Mouse (Mus musculus) kidney, postnatal 10 days (tissue): ENCODE results near the gene Dap.

Source experiments
- DNase-seq: peaks from one replicate; pipeline ENCODE4 v3.0.0; 2021; ENCODE audit warnings: mixed read lengths

Dap gene

GRCm38 (mm10) chr15:31265404-31265803 lies 41.3 kb downstream of the Dap start:
- DNase-seq = no peak

DNA sequence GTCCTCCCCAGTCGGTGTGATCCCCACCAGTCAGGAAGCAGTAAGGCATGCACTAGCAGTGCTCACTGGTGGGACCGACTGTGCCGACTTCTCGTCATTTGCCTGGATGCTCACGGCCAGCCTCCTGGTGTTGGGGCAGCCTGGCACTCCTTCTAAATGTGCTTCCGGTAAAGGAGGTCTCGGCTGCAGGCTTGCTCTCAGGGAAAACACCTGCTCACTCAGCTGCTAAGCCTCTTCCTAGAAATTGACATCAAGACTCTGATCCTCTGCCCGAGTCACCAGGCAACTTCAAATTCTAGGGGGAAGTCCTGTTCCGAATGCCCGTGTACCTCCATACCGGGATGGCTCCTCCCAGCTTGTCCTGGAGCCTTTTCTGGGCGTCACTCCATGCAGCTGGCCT lies 41.7 kb downstream of the Dap start:
- DNase-seq = no peak

GRCm38 (mm10) chr15:31268148-31268547 lies 44.0 kb downstream of the Dap start:
- DNase-seq = no peak

DNA sequence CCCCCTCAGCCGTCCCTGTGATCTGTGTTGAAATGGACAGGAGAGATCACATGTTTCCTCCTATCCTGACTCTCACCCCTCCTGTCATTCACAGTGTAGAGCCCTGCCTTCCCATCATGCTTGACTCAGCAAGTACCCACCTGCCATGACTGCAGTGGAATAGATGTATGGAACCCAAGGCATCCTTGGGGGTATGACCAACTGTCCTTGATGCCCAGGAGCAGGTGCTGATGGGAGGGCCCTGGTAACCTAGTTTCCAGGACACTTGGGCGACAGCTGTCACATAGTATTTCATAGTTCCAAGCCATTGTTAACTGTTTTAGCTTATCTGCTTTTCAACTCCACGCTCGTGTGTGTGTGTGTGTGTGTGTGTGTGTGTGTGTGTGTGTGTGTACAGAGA lies 45.4 kb downstream of the Dap start:
- DNase-seq = no peak

DNA sequence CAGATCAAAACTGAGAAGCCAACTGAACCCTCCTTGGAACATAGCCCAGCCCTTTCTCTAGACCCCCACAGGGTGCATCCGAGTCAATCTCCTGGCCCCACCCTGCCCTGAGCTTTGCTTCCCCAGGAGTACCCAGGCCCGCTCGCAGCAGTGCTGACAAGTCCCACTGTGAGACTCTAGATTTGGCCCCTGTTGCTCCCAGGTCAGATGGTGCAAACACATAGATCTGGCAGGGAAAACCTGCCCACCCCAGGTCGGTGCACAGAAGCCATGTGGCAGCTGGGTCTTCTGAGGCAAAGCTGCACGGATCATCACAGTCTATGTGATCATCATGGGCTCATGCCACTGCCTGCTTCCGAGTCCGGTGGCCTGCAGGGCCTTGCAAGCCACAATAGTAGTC lies 48.6 kb downstream of the Dap start:
- DNase-seq = no peak

- no peak for DNase-seq
These were observed 49.4 kb downstream of the Dap start for GRCm38 (mm10) chr15:31273509-31273908.

GRCm38 (mm10) chr15:31278090-31278489 lies 54.0 kb downstream of the Dap start:
- DNase-seq = no peak

- peak; percentile 35 for DNase-seq
These were observed 55.0 kb downstream of the Dap start for GRCm38 (mm10) chr15:31279120-31279519.

GRCm38 (mm10) chr15:31279577-31280004 lies 55.5 kb downstream of the Dap start:
- no peak for DNase-seq

- no peak for DNase-seq
These were observed 55.9 kb downstream of the Dap start for GRCm38 (mm10) chr15:31280059-31280458.

- no peak for DNase-seq
These were observed 56.6 kb downstream of the Dap start for GRCm38 (mm10) chr15:31280683-31281082.

DNA sequence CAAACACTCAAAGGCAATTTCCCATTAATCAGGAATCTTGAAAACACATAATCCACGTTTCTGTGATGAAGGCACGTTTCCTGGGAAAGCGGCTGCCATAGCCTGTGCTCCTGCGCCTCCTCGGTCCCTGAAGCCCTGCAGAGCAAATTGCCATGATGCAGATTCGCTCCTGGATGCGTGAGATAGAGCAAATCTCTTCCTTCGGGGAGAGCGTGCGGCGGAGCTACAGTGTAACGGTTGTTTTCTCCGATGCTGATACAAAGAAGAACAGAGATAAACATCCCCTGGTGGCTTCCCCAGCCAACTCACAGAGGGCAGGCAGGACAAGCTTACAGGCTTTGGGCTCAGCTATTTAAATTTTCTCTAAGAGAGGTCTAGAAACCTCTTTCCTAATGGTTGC lies 57.7 kb downstream of the Dap start:
- DNase-seq = no peak

DNA sequence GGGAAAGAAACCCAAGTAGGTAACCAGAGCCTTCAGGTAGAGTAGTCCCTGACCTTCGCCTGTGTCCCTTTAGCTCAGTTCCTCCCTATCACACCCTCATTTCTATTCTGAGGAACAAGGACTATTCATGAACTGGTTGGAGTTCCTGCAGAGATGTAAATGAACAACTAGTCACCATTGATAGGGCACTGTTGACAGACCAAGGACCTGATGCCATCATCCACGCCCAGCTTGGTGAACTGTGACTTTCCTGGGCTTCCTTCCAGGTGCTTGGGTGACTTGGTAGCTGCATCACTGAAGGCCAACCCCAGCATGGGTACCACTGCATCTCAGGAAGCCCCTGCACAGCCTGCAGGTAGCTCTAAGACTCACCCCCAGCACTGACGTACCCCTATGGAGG lies 58.2 kb downstream of the Dap start:
- no peak for DNase-seq

DNA sequence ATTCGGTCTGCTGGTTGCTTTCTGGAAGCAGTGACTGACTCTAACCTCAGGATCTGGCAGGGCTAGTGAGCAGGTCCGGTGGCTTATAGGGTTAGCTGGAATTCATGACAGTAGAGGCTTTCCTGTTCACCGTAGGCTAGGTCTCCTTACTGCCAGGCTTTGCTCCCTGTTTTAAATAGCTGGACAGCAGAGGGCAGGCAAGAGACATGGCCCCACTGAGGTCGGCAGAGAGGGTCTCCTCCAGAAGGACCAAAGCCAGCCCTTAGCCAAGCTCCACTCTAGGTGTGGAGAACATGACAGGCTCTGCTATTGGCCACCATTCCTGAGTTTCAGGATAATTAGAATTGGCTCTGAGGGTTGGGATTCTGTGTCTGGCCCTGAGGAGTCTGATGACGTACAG lies 60.0 kb downstream of the Dap start:
- no peak for DNase-seq

DNA sequence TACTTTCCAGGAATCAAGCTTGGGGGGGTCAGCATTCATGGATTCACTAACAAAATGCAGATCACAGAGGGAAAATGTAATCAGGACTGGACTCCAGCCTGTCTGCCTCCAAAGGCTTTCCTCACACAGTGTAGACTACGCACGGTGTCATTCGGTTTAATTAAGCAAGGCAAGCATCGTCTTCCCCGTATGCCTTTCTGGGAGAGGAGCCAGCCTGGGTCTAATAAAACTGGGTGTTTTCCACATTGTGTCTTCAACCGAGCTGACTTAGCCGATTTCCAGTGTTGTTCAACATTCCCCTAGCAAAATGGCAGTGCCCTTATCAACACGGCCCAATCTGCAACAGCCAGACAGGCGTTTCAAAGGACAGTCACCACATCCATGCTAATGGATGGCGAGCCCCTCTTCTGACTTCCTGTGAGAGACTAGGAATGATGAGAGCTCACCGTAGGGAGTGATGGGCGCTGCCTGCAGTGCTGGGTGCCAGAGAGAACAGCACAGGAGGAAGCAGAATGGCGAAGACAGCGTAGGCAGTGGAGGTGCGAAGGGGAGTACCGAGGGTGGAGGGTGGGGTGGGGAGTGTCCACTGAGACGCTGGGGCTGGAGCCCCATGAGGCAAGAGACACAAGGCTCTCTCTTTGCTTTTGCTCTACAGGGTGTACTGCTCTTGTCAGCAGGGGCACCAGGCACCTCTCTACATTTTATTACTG lies 61.0 kb downstream of the Dap start:
- DNase-seq = no peak

DNA sequence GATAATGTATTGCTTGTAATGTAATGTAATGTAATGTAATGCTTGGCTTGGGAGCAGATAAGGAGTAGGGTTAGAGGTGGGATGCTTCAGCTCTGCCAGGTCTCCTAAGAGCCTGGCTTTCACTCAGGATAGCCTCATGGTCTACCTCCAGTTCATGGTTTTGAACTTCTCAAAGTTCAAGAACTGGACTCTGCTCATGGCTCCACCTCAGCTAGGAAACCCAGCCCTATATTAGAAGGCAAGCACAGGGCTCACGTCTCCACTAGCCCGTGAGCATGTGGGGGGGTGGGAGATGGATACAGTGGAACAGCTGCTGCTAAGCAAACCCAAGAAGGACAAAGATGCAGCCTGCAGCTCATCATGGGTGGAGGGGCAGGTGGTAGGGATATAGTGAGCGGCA lies 61.6 kb downstream of the Dap start:
- DNase-seq = no peak

- no peak for DNase-seq
These were observed 68.5 kb downstream of the Dap start for GRCm38 (mm10) chr15:31292627-31293026.

DNA sequence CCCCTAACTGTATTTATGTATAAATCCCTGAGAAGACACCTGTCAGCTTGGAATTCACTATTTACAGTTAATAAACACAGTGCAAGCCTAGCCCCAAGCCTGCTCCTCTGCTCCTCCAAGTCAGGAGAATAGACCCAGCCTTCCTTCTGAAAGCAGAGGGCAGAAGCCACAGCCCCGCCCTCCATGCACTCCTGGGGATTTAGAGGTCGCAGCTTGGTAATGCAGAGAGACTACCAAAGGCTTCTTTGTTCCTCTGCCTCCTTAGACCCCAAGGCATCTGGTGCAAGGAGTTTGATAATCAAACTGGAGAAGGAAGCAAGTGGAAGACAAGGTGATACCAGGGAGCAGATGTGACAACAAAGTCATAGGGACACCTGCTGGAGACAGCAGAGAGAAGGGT lies 70.2 kb downstream of the Dap start:
- no peak for DNase-seq

GRCm38 (mm10) chr15:31296882-31297776 lies 73.0 kb downstream of the Dap start:
- DNase-seq = no peak

DNA sequence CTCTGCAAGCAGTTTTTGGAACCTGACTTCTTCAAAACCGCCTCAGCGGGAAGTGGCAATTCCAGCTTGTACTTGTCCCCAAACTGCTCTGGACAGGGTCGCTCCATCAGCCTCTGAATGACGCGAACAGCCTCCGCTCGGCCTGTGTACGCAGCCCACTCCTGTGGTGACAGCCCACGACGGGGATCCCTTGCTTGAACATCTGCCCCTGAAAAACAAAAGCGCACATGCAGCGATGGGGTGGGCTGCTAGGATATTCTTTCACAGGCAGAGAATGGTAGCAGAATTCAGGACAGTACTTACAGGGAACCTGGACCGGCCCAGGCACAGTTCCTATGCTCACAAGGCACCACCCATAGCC lies 73.6 kb downstream of the Dap start:
- peak; percentile 25 for DNase-seq

GRCm38 (mm10) chr15:31299258-31299917 lies 75.3 kb downstream of the Dap start:
- peak; percentile 29 for DNase-seq

- DNase-seq = no peak
These were observed 78.3 kb downstream of the Dap start for GRCm38 (mm10) chr15:31302293-31302990.

GRCm38 (mm10) chr15:31304302-31304701 lies 80.2 kb downstream of the Dap start:
- DNase-seq = no peak
